Mouse (Mus musculus) forebrain, postnatal 0 days (tissue): Measurements from ENCODE around the gene Mup6. TPM values are rescaled to one million over a fixed set of nuclear protein-coding genes. Genes with fewer than 3 reads are reported as not detected.
A peak's percentile ranks its signal among the peaks of the same experiment; 100 is the strongest.
"Not testable (repeated sequence)": the region's sequence is repeated elsewhere in the genome, so short reads cannot be mapped to it uniquely, and the experiment has no call there.

Experiments used
- ATAC-seq: fragments of 200-750 bp; cut with Nextera tagmentation; 2 replicates; pipeline ENCODE4 v1.8.0; 2017; ENCODE audit warnings: mild to moderate bottlenecking, moderate library complexity
- DNase-seq: peaks from one replicate; pipeline ENCODE4 v3.0.0-alpha.2; 2015
- H3K27ac ChIP-seq: fragments of 300-500 bp; sonication (generic); 2 replicates; pipeline ENCODE4 v1.5.1; 2014; ENCODE audit warnings: low read depth, mild to moderate bottlenecking, antibody characterized with exemption, low read length, moderate library complexity, mixed read lengths
- H3K27me3 ChIP-seq: fragments of 300-500 bp; sonication (generic); 2 replicates; pipeline ENCODE4 v1.6.1; 2014; ENCODE audit warnings: mild to moderate bottlenecking, low read length, mixed read lengths; ENCODE audit not compliant: insufficient read depth
- H3K36me3 ChIP-seq: fragments of 300-500 bp; sonication (generic); 2 replicates; pipeline ENCODE4 v1.6.1; 2014; ENCODE audit warnings: mild to moderate bottlenecking, moderate library complexity; ENCODE audit not compliant: insufficient read depth
- H3K4me1 ChIP-seq: fragments of 300-500 bp; sonication (generic); 2 replicates; pipeline ENCODE4 v1.6.1; 2014; ENCODE audit warnings: antibody characterized with exemption; ENCODE audit not compliant: insufficient read depth
- H3K4me2 ChIP-seq: fragments of 300-500 bp; sonication (generic); 2 replicates; pipeline ENCODE4 v1.6.1; 2014; ENCODE audit warnings: low read depth, mild to moderate bottlenecking, moderate library complexity
- H3K4me3 ChIP-seq: fragments of 300-500 bp; sonication (generic); 2 replicates; pipeline ENCODE4 v1.5.1; 2014; ENCODE audit warnings: low read depth, low read length, mixed read lengths
- H3K9ac ChIP-seq: fragments of 300-500 bp; sonication (generic); 2 replicates; pipeline ENCODE4 v1.6.1; 2014; ENCODE audit warnings: mild to moderate bottlenecking
- H3K9me3 ChIP-seq: fragments of 300-500 bp; sonication (generic); 2 replicates; pipeline ENCODE4 v1.6.1; 2016; ENCODE audit warnings: low read length
- CTCF ChIP-seq: sonication (generic); IDR thresholded peaks from 2 replicates; pipeline ENCODE4 v1.5.1; 2016; ENCODE audit warnings: antibody characterized with exemption, control low read depth, low read depth
- WGBS: fragments of 180-500 bp; shearing (Covaris S2); extraction: QIAGEN DNeasy Blood & Tissue Kit; methylation state at CpG from one replicate; pipeline ENCODE4 v1.1.7; 2014; 5-methylcytosine and 5-hydroxymethylcytosine counted together
- polyA plus RNA-seq: library from polyadenylated mRNA; unstranded; fragments of >200 nt; fragmentation: Nextera tagmentation; extraction: Ambion mirVana; gene quantifications from 2 replicates; pipeline ENCODE4 v1.2.1, GENCODE M21; 2015
- total RNA-seq: library from RNA; depleted of rRNA; stranded (reverse); fragments of >200 nt; gene quantifications from 2 replicates; pipeline ENCODE4 v1.2.3, GENCODE M21; 2014; rRNA removed

Mup6 gene
- total and polyA plus RNA-seq, 2 experiments from 2014 or later = not detected

- no peak overlapping the region for H3K9ac ChIP-seq
- no peaks in the 10 kb centered on the region for H3K9me3 ChIP-seq
- no peak overlapping the region for H3K4me2 ChIP-seq
- no peaks in the 10 kb centered on the region for H3K4me1 ChIP-seq
- no peaks in the 10 kb centered on the region for H3K36me3 ChIP-seq
- H3K4me3 ChIP-seq = no peak overlapping the region
- DNase-seq (peak; percentile 43), ATAC-seq (peak; percentile 92)
- no peak overlapping the region for H3K27ac ChIP-seq
- 62% methylated on average over 6 of the region's 6 CpGs for WGBS
- H3K27me3 ChIP-seq = no peaks in the 10 kb centered on the region
- no peak; the same call in 1 of the 2 replicates for TF ChIP-seq CTCF
Observed at GRCm38 (mm10) chr4:59932505-59933281, 31.4 kb upstream of the Mup6 start.

GRCm38 (mm10) chr4:59937543-59937942 is 26.6 kb upstream of the Mup6 start:
- Histone ChIP-seq H3K4me1 (no peaks in the 10 kb centered on the region), H3K27ac (no peak overlapping the region), H3K4me2 (no peak overlapping the region), H3K9me3 (no peaks in the 10 kb centered on the region), H3K4me3 (no peak overlapping the region), H3K27me3 (no peaks in the 10 kb centered on the region), H3K9ac (no peak overlapping the region), H3K36me3 (no peaks in the 10 kb centered on the region)
- DNase-seq = no peak
- 84% methylated on average over 2 of the region's 2 CpGs for WGBS
- ATAC-seq = no peak
- TF ChIP-seq CTCF = no peak

GRCm38 (mm10) chr4:59960610-59961009 is 3.5 kb upstream of the Mup6 start, which contains the start of gene Mup4:
Gene Mup4 (minus strand): TSS chr4:59960710.
- Histone ChIP-seq H3K27ac (no peak within 1 kb of the TSS), H3K4me2 (no peak within 1 kb of the TSS), H3K9me3 (no peaks in the 10 kb centered on the region), H3K4me3 (no peak within 1 kb of the TSS), H3K36me3 (no peaks in the 10 kb centered on the region), H3K4me1 (no peaks in the 10 kb centered on the region), H3K9ac (no peak within 1 kb of the TSS), H3K27me3 (no peaks in the 10 kb centered on the region)
- DNase-seq (no peak), ATAC-seq (no peak)
- no peak for TF ChIP-seq CTCF
- 82% methylated on average over 3 of the region's 3 CpGs for WGBS

GRCm38 (mm10) chr4:59997894-59998293 is 33.8 kb downstream of the Mup6 start:
- not testable (repeated sequence) for H3K36me3 ChIP-seq, DNase-seq, H3K4me1 ChIP-seq, H3K9ac ChIP-seq, H3K4me2 ChIP-seq, ATAC-seq, H3K4me3 ChIP-seq, H3K9me3 ChIP-seq, H3K27ac ChIP-seq, H3K27me3 ChIP-seq

GRCm38 (mm10) chr4:60020141-60020540 is 56.0 kb downstream of the Mup6 start:
- H3K4me1 ChIP-seq, DNase-seq, H3K4me2 ChIP-seq, H3K9me3 ChIP-seq, H3K9ac ChIP-seq, ATAC-seq, H3K27ac ChIP-seq, H3K4me3 ChIP-seq, H3K27me3 ChIP-seq, H3K36me3 ChIP-seq: not testable (repeated sequence)
- 97% methylated on average over 7 of the region's 7 CpGs for WGBS

GRCm38 (mm10) chr4:60029334-60030111 is 65.4 kb downstream of the Mup6 start:
- not testable (repeated sequence) for H3K27me3 ChIP-seq, DNase-seq, H3K4me3 ChIP-seq, H3K36me3 ChIP-seq, H3K9ac ChIP-seq, H3K4me1 ChIP-seq, H3K9me3 ChIP-seq, H3K27ac ChIP-seq, H3K4me2 ChIP-seq, ATAC-seq
- 77% methylated on average over 12 of the region's 13 CpGs for WGBS

Other genes starting within 250 kb of the Mup6 start
- 31.3 and 34.1 TPM in 2 replicates for gene Inip, start 162.7 kb upstream of the Mup6 start, total RNA-seq
- gene Inip, start 162.7 kb upstream of the Mup6 start, polyA plus RNA-seq = 39.2 and 43.2 TPM in 2 replicates
- gene Snx30, start 158.5 kb upstream of the Mup6 start, total RNA-seq = 22.7 and 31.4 TPM in 2 replicates
- gene Snx30, start 158.5 kb upstream of the Mup6 start, polyA plus RNA-seq = 9.8 and 16.9 TPM in 2 replicates
- not detected in 2 replicates for gene Slc46a2, start 49.2 kb upstream of the Mup6 start, total RNA-seq
- 0.05 and 0.12 TPM in 2 replicates for gene Slc46a2, start 49.2 kb upstream of the Mup6 start, polyA plus RNA-seq
- not detected in 2 replicates for gene Mup4, start 3.6 kb upstream of the Mup6 start, total RNA-seq
- not detected in 2 replicates for gene Mup4, start 3.6 kb upstream of the Mup6 start, polyA plus RNA-seq
- gene Mup7, start 106.2 kb downstream of the Mup6 start, total RNA-seq = not detected in 2 replicates
- gene Mup7, start 106.2 kb downstream of the Mup6 start, polyA plus RNA-seq = not detected in 2 replicates
- gene Mup2, start 190.0 kb downstream of the Mup6 start, total RNA-seq = not detected in 2 replicates
- not detected in 2 replicates for gene Mup2, start 190.0 kb downstream of the Mup6 start, polyA plus RNA-seq